Mouse (Mus musculus) bone marrow, adult 2 months (tissue): Measurements from ENCODE around the gene Zfp870. TPM values are rescaled to one million over a fixed set of nuclear protein-coding genes. Genes with fewer than 3 reads are reported as not detected.

Experiments used
- H3K27ac ChIP-seq: fragments of 200-500 bp; 2 replicates; pipeline ENCODE4 v1.5.1; 2012; ENCODE audit warnings: low read depth, mild to moderate bottlenecking, control low read depth, inconsistent platforms, low read length; ENCODE audit not compliant: control insufficient read depth, poor library complexity, insufficient read depth
- H3K4me1 ChIP-seq: fragments of 200-500 bp; 2 replicates; pipeline ENCODE4 v1.6.1; 2011; ENCODE audit warnings: low read length; ENCODE audit not compliant: control insufficient read depth, insufficient read depth
- H3K4me3 ChIP-seq: fragments of 200-500 bp; replicated peaks from 2 replicates; pipeline ENCODE3; 2011; ENCODE audit warnings: mild to moderate bottlenecking, low read depth, low read length, control low read depth; ENCODE audit not compliant: control insufficient read depth
- CTCF ChIP-seq: fragments of 200-500 bp; IDR thresholded peaks from 2 replicates; pipeline ENCODE4 v1.5.1; 2011; ENCODE audit warnings: low read length, control low read depth; ENCODE audit not compliant: control insufficient read depth, insufficient read depth
- POLR2A ChIP-seq: fragments of 200-500 bp; IDR thresholded peaks from 2 replicates; pipeline ENCODE4 v1.6.1; 2011; ENCODE audit warnings: low read depth, mild to moderate bottlenecking, control low read depth, low read length, borderline replicate concordance; ENCODE audit not compliant: control insufficient read depth
- WGBS: fragments of 180-500 bp; shearing (Covaris S2); methylation state at CpG from one replicate; pipeline ENCODE4 v1.1.7; 2018; 5-methylcytosine and 5-hydroxymethylcytosine counted together
- polyA plus RNA-seq: library from polyadenylated mRNA; stranded (reverse); fragments of >200 nt; gene quantifications from 2 replicates; pipeline ENCODE4 v1.2.4, GENCODE M21; 2011; ENCODE audit warnings: low replicate concordance; ENCODE audit not compliant: missing spikeins, insufficient read depth, insufficient read length

Zfp870 gene
- 0.81 and 1.6 TPM in 2 replicates for polyA plus RNA-seq

DNA sequence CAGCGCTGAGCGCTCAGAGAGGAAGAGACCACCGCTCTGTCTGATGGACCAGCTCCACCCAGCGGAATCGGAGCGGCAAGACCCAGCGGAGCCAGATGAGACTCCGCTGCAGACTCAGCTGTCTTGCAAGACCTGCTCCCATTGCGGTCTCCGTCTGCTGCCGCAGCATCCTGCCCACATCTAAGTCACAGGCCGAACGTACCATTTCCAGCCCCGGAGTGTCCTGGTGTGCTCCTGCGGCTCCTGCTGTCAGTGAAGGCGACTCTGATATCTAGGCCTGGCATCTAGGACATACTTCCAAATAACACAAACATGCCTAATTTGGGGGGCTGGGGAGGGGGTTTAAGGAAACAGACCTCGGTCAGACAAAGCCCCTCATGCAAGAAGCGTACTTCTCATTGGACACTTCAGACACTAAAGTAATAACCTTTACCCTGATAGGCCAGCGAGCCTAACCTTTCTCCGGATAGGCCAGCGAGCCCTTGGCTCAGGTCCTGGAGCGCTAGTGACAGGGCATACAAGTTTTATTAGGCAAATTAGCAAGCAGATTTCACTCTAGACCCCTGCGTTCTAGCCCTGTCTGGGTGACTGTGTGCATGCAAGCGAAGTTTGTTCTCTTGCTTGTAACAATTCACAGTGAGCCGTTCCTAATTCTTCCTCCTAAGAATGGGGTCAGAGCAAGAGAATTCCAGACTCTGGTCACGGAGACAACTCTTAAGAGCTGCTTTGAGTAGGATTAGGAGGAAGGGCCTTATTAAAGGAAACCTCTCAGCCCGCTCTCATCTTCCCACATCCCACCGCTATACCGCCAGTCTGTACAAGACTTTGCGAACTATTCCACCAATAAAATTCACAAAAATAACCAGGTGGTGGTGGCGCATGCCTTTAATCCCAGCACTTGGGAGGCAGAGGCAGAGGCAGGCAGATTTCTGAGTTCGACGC, at the start of gene Zfp870:
Gene Zfp870, minus strand, starts transcription at position 404 of the 942 bp plus-strand sequence.
- peak within 1 kb of the TSS; percentile 69 for H3K4me3 ChIP-seq
- TF ChIP-seq CTCF (peak; percentile 38; the same call in 1 of the 2 replicates), POLR2A (peak; percentile 40; the same call in 1 of the 2 replicates)
- 15% methylated on average over 33 of the region's 33 CpGs for WGBS
- no peaks in the 10 kb centered on the region; the same call in 1 of the 2 replicates for H3K4me1 ChIP-seq
- no peak within 1 kb of the TSS for H3K27ac ChIP-seq

DNA sequence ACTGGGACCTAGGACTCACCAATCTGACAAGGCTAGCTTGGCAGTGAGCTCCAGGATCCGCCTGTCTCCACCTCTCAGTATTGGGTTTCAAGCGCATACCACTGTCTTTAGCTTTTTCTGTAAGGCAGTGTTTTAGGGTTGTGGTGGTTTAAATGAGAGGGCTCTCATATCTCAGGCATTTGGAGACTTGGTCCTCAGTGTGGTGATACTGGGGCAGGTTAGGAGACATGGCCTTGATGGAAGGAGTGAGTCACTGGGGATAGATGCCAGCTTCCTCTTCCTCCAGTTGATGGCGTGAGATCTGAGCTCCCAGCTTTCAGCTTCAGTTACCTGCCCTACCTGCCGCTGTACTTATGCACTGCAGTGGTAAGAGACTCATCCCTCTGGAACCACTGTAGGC, 48.4 kb upstream of the Zfp870 start:
- no peak overlapping the region for H3K27ac ChIP-seq
- WGBS = 78% methylated on average over 4 of the region's 4 CpGs
- H3K4me1 ChIP-seq = no peaks in the 10 kb centered on the region
- TF ChIP-seq CTCF = no peak
- TF ChIP-seq POLR2A = no peak
- H3K4me3 ChIP-seq = no peak overlapping the region

DNA sequence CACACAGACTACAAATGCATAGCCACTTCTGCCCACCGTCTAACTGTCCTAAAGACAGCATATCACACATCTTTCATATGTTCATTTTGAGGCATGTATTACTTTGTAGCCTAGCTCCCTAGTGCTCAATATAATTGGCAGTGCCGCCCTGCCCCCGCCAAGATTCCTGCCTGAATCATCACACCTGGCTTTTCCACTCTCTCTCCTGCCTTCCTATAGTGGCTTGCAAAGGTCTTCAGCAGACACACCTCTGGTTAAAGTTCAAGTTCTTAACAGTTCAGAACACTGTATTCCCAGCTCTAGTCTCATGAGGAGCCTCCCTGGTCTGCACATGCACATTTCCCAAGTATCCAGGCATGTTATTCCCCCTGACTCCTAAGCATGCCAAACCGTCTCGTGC, 36.4 kb upstream of the Zfp870 start:
- Histone ChIP-seq H3K4me1 (no peaks in the 10 kb centered on the region), H3K27ac (no peak overlapping the region), H3K4me3 (no peak overlapping the region)
- 94% methylated on average over 5 of the region's 5 CpGs for WGBS
- no peak for TF ChIP-seq CTCF
- no peak for TF ChIP-seq POLR2A

DNA sequence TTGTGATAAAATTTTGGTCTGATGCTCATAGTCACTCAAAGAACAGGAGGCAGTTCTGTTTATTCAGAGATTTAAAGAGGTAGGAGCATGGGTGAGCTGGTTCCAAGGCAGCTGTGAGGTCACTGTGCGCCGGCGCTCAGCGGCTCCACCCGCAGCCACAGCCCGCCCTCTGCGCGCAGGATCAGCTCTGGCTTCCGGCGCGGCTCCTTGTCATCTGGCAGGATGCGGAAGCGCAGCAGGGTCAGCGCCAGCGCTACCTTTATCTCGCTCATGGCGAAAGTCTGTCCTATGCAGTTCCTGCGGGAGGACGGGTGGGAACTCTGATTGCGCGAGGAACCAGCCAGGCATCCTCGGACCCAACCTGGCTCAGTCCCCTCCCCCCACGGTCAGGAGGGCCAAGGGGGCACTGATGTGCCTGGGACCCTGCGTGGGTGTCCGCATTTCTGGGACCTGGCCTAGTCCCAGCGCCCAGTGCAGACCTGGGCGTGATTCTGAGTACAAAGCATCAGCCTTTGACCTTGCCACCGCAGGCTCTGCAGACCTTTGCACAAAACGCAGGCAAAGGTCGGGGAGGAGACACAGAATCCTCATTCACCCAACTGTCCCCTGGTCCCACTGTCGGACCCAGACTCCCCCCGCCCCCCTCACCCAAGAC, 33.3 kb upstream of the Zfp870 start:
- Histone ChIP-seq H3K27ac (no peak overlapping the region), H3K4me1 (no peaks in the 10 kb centered on the region), H3K4me3 (peak overlapping the region; percentile 57)
- TF ChIP-seq CTCF (no peak), POLR2A (peak; percentile 63; the same call in 1 of the 2 replicates)
- 21% methylated on average over 32 of the region's 32 CpGs for WGBS

DNA sequence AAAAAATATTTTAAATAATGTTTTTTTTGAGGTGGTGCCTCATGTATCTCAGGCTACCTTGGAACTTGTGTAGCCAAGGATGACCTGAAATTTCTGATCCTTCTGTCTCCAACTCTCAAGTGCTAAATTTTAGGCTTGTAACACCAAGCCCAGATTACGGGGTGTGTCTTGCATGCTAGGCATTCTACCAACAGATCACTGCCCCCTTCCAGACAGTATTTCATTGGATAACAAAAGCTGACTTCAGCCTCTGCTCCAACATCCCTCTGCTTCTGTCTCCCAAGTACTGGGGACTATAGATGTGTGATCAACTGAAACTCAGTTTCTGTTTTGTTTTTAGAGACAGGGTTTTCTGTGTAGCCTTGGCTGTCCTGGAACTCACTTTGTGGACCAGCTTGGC, 32.2 kb upstream of the Zfp870 start:
- no peak overlapping the region for H3K4me3 ChIP-seq
- TF ChIP-seq CTCF (no peak), POLR2A (no peak)
- H3K27ac ChIP-seq = no peak overlapping the region
- WGBS = 89% methylated on average over 1 of the region's 1 CpGs
- no peaks in the 10 kb centered on the region for H3K4me1 ChIP-seq

DNA sequence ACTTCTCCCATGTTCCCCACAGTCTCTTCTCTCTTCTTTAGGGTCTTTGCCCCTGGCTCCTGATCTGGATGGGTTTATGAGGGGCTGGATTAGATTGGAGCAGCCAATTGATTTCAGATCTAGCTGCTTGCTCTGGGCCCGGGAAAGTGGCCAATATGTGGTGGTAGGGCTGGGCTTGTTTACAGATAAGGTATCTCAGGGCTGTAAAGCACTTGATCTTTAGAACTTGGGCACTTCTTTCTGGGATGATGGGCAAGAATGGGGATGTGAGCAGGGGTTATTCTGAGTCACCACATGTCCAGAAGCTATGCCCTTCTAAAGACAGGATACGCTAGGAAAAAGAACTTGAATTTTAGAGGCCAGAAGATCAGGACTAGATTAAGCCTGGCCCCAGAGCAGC, 27.7 kb upstream of the Zfp870 start:
- WGBS = 55% methylated on average over 2 of the region's 2 CpGs
- TF ChIP-seq POLR2A (no peak), CTCF (no peak)
- no peaks in the 10 kb centered on the region for H3K4me1 ChIP-seq
- no peak overlapping the region for H3K27ac ChIP-seq
- H3K4me3 ChIP-seq = no peak overlapping the region

DNA sequence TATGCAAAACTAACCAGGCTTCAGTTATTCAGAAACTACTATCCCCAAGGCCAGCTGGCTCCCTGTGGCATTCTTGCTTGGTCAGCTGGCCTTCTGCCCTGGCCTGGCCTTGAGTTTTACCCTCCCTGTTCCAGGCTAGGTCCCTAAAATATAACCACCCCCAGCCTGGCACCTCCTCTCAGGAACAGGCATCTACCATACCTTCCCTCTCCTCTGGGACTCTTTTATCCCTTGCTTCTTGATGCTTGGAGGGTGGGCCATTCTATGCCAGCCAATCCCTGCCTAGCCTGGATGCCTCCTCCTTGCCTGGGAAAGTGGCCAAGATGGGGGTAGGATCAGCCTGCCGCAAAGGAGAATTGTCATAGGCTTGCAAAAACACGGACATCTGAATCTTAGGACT, 25.7 kb upstream of the Zfp870 start, which contains the start of gene Cyp4f14:
Gene Cyp4f14, minus strand, starts transcription at position 212 of the 400 bp plus-strand sequence.
- WGBS = 79% methylated on average over 2 of the region's 2 CpGs

DNA sequence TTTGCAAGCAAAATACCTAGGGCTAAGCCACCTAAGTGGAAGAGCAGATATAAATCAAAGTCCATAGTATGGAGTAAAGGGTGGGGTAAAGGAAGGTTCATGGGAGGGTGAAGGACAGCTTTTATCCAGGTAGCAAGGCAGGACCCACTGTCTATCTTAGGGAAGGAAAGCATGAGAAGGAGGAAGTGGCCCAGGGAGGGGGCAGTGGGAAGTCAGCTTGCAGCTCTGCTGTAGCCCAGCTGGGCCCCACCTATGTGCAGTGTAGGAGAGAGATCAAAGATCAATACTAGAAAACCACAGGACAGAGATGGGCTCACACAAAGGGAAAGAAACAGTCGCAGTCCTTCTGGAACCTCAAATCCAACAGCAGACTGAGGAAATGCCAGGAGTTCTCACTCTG, 24.6 kb upstream of the Zfp870 start:
- H3K4me3 ChIP-seq = no peak overlapping the region
- WGBS = 67% methylated on average over 1 of the region's 1 CpGs
- TF ChIP-seq CTCF = no peak
- no peak for TF ChIP-seq POLR2A
- no peak overlapping the region for H3K27ac ChIP-seq
- no peaks in the 10 kb centered on the region for H3K4me1 ChIP-seq

More for the DNA sequence above, 25.7 kb upstream of the Zfp870 start, which contains the start of gene Cyp4f14:
- TF ChIP-seq CTCF (no peak), POLR2A (no peak)
- Histone ChIP-seq H3K27ac (no peak within 1 kb of the TSS), H3K4me3 (no peak within 1 kb of the TSS), H3K4me1 (no peaks in the 10 kb centered on the region)

DNA sequence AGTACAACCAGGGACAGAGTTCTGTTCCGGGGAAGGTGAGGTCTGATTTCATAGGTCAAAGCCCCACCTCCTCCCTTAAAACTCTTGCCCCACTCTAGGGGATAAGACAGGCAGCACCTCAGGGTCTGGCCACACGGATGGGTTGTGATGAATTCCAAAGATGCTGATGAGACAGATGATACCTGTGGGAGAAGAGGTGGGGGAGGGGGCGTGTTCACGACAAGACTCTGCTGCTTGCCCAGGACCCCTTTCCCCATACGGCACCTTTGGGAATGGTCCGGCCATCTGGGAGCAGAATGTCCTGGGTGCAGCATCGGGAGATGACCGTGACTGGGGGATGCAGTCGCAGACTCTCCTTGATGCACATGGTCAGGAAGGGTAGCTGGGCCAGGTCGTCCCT, 14.7 kb upstream of the Zfp870 start:
- Histone ChIP-seq H3K4me1 (no peaks in the 10 kb centered on the region), H3K4me3 (no peak overlapping the region), H3K27ac (no peak overlapping the region)
- 74% methylated on average over 10 of the region's 10 CpGs for WGBS
- TF ChIP-seq POLR2A (no peak), CTCF (no peak)
